Mouse (Mus musculus) spleen, adult 2 months (tissue): Measurements from ENCODE around the gene Akt2.

Experiments
- CTCF ChIP-seq: fragments of 200-500 bp; IDR thresholded peaks from 2 replicates; pipeline ENCODE4 v1.5.1; 2011; ENCODE audit warnings: mild to moderate bottlenecking, inconsistent platforms; ENCODE audit not compliant: insufficient read depth, insufficient read length, insufficient replicate concordance; ENCODE audit errors: extremely low read depth
- POLR2A ChIP-seq: fragments of 200-500 bp; IDR thresholded peaks from 2 replicates; pipeline ENCODE4 v1.6.1; 2011; ENCODE audit warnings: low read depth, low read length, inconsistent platforms

DNA sequence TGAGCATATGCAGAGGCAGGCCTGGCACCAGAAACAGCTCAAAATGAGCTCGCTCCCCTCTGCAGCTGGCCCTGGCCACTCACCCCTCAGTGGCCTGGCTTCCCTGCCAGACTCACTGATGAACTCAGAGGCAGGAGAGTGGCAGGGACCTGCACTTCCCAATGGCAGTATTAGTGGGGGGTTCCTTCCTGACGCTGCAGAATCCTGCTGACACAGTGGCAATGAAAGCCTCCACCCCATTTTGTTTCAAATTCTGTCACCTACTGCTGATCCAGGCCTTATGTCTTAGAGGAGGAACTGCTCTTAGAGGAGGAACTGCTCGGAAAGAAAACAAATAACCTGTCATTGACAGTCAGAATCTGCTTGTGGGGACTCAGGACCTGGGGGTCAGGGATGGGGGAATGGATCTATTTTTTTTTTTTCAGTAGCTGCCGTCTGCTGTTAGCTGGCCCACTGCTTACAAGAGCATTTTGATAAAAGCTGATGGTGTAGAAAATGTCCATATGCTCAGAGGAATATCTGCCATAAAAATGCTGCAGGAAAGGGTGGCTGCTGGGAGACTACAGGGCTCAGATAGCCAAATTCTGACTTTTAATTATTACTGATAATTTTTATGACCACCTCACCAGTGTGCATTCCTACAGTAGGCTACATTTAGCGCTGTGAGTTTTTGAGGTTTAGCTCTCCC, 13.5 kb downstream of the Akt2 start:
- no peak for TF ChIP-seq CTCF
- no peak for TF ChIP-seq POLR2A
